Mouse (Mus musculus) hindbrain, postnatal 0 days (tissue): Measurements from ENCODE around the gene Tmc6. TPM values are rescaled to one million over a fixed set of nuclear protein-coding genes. Genes with fewer than 3 reads are reported as not detected.

Experiments
- ATAC-seq: fragments of 200-750 bp; cut with Nextera tagmentation; 2 replicates; pipeline ENCODE4 v1.8.0; 2017; ENCODE audit warnings: mild to moderate bottlenecking, moderate TSS enrichment, moderate library complexity
- DNase-seq: peaks from one replicate; pipeline ENCODE4 v3.0.0-alpha.2; 2015; ENCODE audit warnings: low spot score
- H3K27ac ChIP-seq: fragments of 300-500 bp; sonication (generic); 2 replicates; pipeline ENCODE4 v1.5.1; 2014; ENCODE audit warnings: mild to moderate bottlenecking
- H3K27me3 ChIP-seq: fragments of 300-500 bp; sonication (generic); 2 replicates; pipeline ENCODE4 v1.6.1; 2014; ENCODE audit warnings: low read length, mixed read lengths; ENCODE audit not compliant: insufficient read depth
- H3K36me3 ChIP-seq: fragments of 300-500 bp; sonication (generic); 2 replicates; pipeline ENCODE4 v1.6.1; 2014; ENCODE audit warnings: low read length, mixed read lengths; ENCODE audit not compliant: insufficient read depth
- H3K4me1 ChIP-seq: fragments of 300-500 bp; sonication (generic); 2 replicates; pipeline ENCODE4 v1.6.1; 2014; ENCODE audit warnings: antibody characterized with exemption, low read length, mixed read lengths; ENCODE audit not compliant: insufficient read depth
- H3K4me2 ChIP-seq: fragments of 300-500 bp; sonication (generic); 2 replicates; pipeline ENCODE4 v1.6.1; 2014; ENCODE audit warnings: low read depth, mild to moderate bottlenecking, low read length, moderate library complexity, mixed read lengths
- H3K4me3 ChIP-seq: fragments of 300-500 bp; sonication (generic); 2 replicates; pipeline ENCODE4 v1.5.1; 2014; ENCODE audit warnings: low read length
- H3K9ac ChIP-seq: fragments of 300-500 bp; sonication (generic); replicated peaks from 2 replicates; pipeline ENCODE4 v1.6.1; 2014; ENCODE audit warnings: mild to moderate bottlenecking, low read length, moderate library complexity, mixed read lengths
- H3K9me3 ChIP-seq: fragments of 300-500 bp; sonication (generic); 2 replicates; pipeline ENCODE4 v1.6.1; 2016; ENCODE audit warnings: low read length, mixed read lengths
- CTCF ChIP-seq: IDR thresholded peaks from 2 replicates; pipeline ENCODE4 v1.5.1; 2016; ENCODE audit warnings: antibody characterized with exemption, control low read depth, low read depth
- WGBS: fragments of 180-500 bp; shearing (Covaris S2); extraction: QIAGEN DNeasy Blood & Tissue Kit; methylation state at CpG from one replicate; pipeline ENCODE4 v1.1.7; 2014; 5-methylcytosine and 5-hydroxymethylcytosine counted together
- polyA plus RNA-seq: library from polyadenylated mRNA; unstranded; fragments of >200 nt; fragmentation: Nextera tagmentation; extraction: Ambion mirVana; gene quantifications from 2 replicates; pipeline ENCODE4 v1.2.1, GENCODE M21; 2015
- total RNA-seq: library from RNA; depleted of rRNA; stranded (reverse); fragments of >200 nt; gene quantifications from 2 replicates; pipeline ENCODE4 v1.2.3, GENCODE M21; 2014

Tmc6 gene
- total and polyA plus RNA-seq, 2 experiments from 2014 or later: 3.2 to 4.7 TPM

- Histone ChIP-seq H3K4me1 (no peaks in the 10 kb centered on the region), H3K27ac (no peak overlapping the region), H3K36me3 (peaks cover 87% of the 10 kb centered on the region), H3K27me3 (no peaks in the 10 kb centered on the region), H3K9ac (no peak overlapping the region), H3K4me2 (no peak overlapping the region), H3K9me3 (no peaks in the 10 kb centered on the region), H3K4me3 (no peak overlapping the region)
- WGBS: 74% methylated on average over 4 of the region's 4 CpGs
- ATAC-seq: no peak
- TF ChIP-seq CTCF: no peak
- no peak for DNase-seq
Observed at GRCm38 (mm10) chr11:117743454-117744030, 38.5 kb downstream of the Tmc6 start.

DNA sequence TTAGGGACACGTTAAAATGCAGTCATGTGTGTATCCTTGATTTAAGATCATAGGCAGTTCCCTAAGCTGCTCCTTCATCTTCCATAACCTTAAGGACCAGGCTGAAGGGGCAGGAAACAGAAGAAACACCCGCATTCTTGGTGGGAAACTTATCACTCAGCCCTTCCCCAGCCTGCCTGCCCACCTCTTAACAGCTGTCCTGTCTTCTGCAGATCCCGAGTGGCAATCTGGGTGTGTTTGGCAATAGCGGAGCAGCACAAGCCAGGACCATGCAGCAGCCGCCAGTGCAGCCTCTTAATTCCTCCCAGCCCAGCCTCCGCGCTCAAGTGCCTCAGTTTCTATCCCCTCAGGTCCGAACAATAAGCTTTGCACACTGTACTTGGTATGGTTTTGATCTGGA lies 39.3 kb downstream of the Tmc6 start:
- Histone ChIP-seq H3K27me3 (no peaks in the 10 kb centered on the region), H3K27ac (no peak overlapping the region), H3K36me3 (peaks cover 83% of the 10 kb centered on the region), H3K4me3 (no peak overlapping the region), H3K9me3 (no peaks in the 10 kb centered on the region), H3K4me1 (no peaks in the 10 kb centered on the region), H3K4me2 (no peak overlapping the region), H3K9ac (no peak overlapping the region)
- DNase-seq (no peak), ATAC-seq (no peak)
- 85% methylated on average over 8 of the region's 8 CpGs for WGBS
- TF ChIP-seq CTCF: no peak

DNA sequence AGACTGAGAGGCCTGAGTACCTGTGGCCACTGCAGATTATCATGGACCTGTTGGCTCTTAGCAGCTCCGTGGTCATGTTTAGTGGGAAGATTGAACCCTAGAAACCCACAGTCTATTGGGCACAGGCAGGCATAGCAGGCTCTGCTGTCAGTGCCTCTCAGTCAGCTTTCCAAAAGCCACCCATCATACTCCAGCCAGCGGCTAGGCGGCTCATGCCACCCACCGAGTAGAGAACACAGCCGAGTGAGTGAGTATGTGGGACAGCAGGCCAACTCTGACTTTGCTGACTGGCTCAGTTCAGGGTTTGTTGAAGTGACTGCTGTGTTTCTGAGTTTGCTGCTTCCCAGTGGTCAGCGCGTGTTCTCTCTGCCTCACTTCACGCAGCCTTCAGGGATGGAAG lies 39.8 kb downstream of the Tmc6 start:
- H3K9me3 ChIP-seq: no peaks in the 10 kb centered on the region
- 86% methylated on average over 8 of the region's 8 CpGs for WGBS
- H3K9ac ChIP-seq: no peak overlapping the region
- H3K4me2 ChIP-seq: no peak overlapping the region
- H3K4me1 ChIP-seq: no peaks in the 10 kb centered on the region
- H3K36me3 ChIP-seq: peaks cover 82% of the 10 kb centered on the region
- DNase-seq (no peak), ATAC-seq (no peak)
- no peak overlapping the region for H3K4me3 ChIP-seq
- TF ChIP-seq CTCF: no peak
- no peak overlapping the region for H3K27ac ChIP-seq
- no peaks in the 10 kb centered on the region for H3K27me3 ChIP-seq

GRCm38 (mm10) chr11:117741128-117741527 lies 40.9 kb downstream of the Tmc6 start:
- TF ChIP-seq CTCF: no peak
- H3K9ac ChIP-seq: no peak overlapping the region
- no peaks in the 10 kb centered on the region for H3K27me3 ChIP-seq
- no peak for ATAC-seq
- DNase-seq: no peak
- H3K4me1 ChIP-seq: no peaks in the 10 kb centered on the region
- no peaks in the 10 kb centered on the region for H3K9me3 ChIP-seq
- H3K4me2 ChIP-seq: no peak overlapping the region
- no peak overlapping the region for H3K4me3 ChIP-seq
- no peak overlapping the region for H3K27ac ChIP-seq
- peaks cover 76% of the 10 kb centered on the region for H3K36me3 ChIP-seq
- WGBS: 89% methylated on average over 6 of the region's 6 CpGs

DNA sequence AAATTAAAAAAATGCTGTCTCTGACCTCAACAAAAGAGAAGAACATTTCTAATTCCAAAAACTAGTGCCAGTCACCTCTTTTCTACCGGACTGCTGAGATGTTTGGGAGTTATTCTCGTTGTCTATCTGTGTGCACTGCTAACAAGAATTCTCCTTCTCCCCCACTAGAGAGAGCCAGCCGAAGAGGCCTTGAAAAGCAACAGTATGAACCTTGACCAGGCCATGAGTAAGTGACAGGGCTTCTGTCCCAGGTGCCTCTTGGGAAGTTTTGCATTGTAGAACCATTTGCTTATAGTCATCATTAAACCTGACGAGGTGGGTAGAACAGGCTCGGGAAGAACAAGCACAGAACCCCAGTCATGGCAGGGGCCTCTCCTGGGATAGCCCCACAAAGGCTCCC lies 43.9 kb downstream of the Tmc6 start:
- Histone ChIP-seq H3K4me2 (no peak overlapping the region), H3K36me3 (peaks cover 59% of the 10 kb centered on the region), H3K9ac (no peak overlapping the region), H3K27me3 (no peaks in the 10 kb centered on the region), H3K27ac (no peak overlapping the region), H3K4me1 (no peaks in the 10 kb centered on the region), H3K9me3 (no peaks in the 10 kb centered on the region), H3K4me3 (no peak overlapping the region)
- no peak for TF ChIP-seq CTCF
- DNase-seq: no peak
- ATAC-seq: no peak
- WGBS: 87% methylated on average over 5 of the region's 5 CpGs

GRCm38 (mm10) chr11:117736037-117736689 lies 45.8 kb downstream of the Tmc6 start:
- H3K36me3 ChIP-seq: peaks cover 42% of the 10 kb centered on the region
- 59% methylated on average over 5 of the region's 5 CpGs for WGBS
- H3K9me3 ChIP-seq: no peaks in the 10 kb centered on the region
- DNase-seq: no peak
- no peaks in the 10 kb centered on the region for H3K4me1 ChIP-seq
- no peak overlapping the region for H3K27ac ChIP-seq
- H3K27me3 ChIP-seq: no peaks in the 10 kb centered on the region
- H3K9ac ChIP-seq: no peak overlapping the region
- no peak overlapping the region for H3K4me2 ChIP-seq
- 0 out of 2 replicates have a peak, but pooled peaks have one; percentile 35 for ATAC-seq
- H3K4me3 ChIP-seq: no peak overlapping the region
- no peak for TF ChIP-seq CTCF

DNA sequence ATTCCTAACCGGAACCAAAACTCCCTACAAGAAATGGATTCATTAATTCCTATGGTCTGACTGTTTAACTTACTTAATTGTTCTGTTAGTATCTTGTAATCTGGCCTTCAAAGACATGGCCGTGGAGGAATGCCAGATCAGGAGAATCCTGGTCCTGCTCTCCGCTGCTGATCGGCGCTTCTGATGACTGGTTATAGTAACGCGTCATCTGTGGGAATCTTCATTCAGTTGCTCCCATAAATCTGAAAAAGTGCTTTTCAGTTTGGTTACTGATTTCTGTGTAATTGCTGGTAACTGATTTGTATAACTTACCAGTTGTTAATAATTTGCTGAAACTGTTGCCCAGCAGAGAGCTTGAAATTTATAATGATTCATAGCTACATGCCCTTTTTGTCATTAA lies 50.5 kb downstream of the Tmc6 start:
- Histone ChIP-seq H3K27me3 (no peaks in the 10 kb centered on the region), H3K36me3 (peaks cover 11% of the 10 kb centered on the region; the same call in 1 of the 2 replicates), H3K4me3 (no peak overlapping the region), H3K9ac (no peak overlapping the region), H3K27ac (no peak overlapping the region), H3K4me2 (no peak overlapping the region), H3K9me3 (no peaks in the 10 kb centered on the region), H3K4me1 (no peaks in the 10 kb centered on the region)
- 85% methylated on average over 7 of the region's 7 CpGs for WGBS
- ATAC-seq: no peak
- no peak for DNase-seq
- TF ChIP-seq CTCF: no peak
